Mouse (Mus musculus): Measurements from ENCODE around the gene Slc9a7. TPM values are rescaled to one million over a fixed set of nuclear protein-coding genes. Genes with fewer than 3 reads are reported as not detected.

Gene Slc9a7
- polyA plus RNA-seq, 1 experiment: not detected

DNA sequence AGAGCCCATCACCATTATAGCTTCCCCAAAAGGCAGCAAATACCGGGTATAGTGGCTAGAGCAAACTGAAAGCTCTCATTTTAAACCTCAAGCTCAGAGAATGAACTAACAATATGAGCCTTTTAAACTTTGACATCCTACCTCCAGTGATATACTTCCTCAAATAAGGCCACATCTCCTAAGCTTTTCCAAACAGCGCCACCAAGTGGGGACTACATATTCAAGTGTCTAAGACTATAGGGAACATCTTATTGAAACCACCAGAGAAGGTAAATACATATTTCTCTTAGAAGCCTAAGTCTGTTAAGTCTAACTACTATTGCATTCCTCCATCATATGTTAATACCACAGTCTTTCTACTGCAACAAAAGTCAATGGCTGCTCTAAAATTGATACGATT, 106.0 kb downstream of the Slc9a7 start:
- no peak for TF ChIP-seq GATA1 (IDR thresholded peaks at IDR 0.05; ENCODE audit: low read length)

- no peak for TF ChIP-seq GATA1 (IDR thresholded peaks at IDR 0.05; ENCODE audit: low read length)
Observed at GRCm38 (mm10) chrX:20176792-20177191, 114.8 kb downstream of the Slc9a7 start.

GRCm38 (mm10) chrX:20168430-20168829, 123.2 kb downstream of the Slc9a7 start:
- TF ChIP-seq GATA1 (IDR thresholded peaks at IDR 0.05; ENCODE audit: low read length): no peak

GRCm38 (mm10) chrX:20164984-20165383, 126.6 kb downstream of the Slc9a7 start:
- no peak for TF ChIP-seq GATA1 (IDR thresholded peaks at IDR 0.05; ENCODE audit: low read length)

GRCm38 (mm10) chrX:20162322-20162711, 129.3 kb downstream of the Slc9a7 start:
- no peak for TF ChIP-seq GATA1 (IDR thresholded peaks at IDR 0.05; ENCODE audit: low read length)

DNA sequence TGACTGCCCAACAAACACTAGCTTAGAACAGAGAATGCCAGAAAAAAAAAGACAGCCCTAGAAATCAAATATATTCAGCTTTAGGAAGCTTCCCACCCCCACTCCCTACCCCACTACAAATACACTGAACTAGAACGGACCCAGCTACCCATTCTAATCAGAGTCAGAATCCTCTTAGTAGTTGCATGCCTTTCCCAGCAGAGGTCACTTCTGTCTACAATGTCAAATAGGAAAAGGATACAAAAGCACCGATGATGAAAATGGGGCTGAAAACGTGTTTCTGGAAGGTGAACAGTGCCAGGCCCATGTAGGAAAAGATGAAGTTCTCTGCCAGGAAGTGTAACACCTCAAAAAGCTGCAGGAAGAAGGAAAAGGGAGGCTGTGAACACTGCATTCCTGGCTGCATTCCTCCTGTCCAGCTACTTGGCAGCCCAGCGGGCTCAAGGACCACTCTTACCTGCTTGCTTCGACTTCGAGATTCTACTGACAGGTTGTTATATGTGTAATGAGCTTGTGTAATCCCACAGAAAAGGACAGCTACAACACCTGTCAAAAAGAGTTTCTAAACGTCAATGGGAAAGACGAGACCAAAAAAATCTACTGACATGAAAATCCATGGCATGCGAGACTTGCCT, 129.8 kb downstream of the Slc9a7 start:
- no peak for TF ChIP-seq GATA1 (IDR thresholded peaks at IDR 0.05; ENCODE audit: low read length)

GRCm38 (mm10) chrX:20160301-20160700, 131.3 kb downstream of the Slc9a7 start:
- no peak for TF ChIP-seq GATA1 (IDR thresholded peaks at IDR 0.05; ENCODE audit: low read length)

GRCm38 (mm10) chrX:20157519-20157918, 134.1 kb downstream of the Slc9a7 start:
- TF ChIP-seq GATA1 (IDR thresholded peaks at IDR 0.05; ENCODE audit: low read length): no peak

DNA sequence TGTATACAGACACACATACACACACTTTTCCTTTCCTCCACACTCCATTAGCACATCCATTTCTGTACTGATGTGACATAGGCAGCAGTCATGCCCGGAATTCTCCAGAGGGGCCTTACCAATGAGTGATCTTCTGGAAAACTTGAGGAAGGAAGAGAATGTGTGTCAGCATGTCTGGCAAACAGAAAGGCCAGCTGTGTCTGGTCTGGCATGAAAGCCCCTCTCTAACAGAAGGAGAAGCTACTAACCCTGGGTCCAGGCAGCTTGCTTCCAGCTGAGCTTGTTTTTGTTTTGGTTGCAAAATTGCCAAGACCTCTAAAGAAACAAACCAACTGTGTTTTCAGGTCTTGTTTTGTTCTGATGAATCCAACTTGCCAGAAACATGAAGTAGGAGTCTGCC, 162.1 kb downstream of the Slc9a7 start:
- no peak for TF ChIP-seq GATA1 (IDR thresholded peaks at IDR 0.05; ENCODE audit: low read length)

GRCm38 (mm10) chrX:20128951-20129350, 162.7 kb downstream of the Slc9a7 start:
- TF ChIP-seq GATA1 (IDR thresholded peaks at IDR 0.05; ENCODE audit: low read length): no peak

DNA sequence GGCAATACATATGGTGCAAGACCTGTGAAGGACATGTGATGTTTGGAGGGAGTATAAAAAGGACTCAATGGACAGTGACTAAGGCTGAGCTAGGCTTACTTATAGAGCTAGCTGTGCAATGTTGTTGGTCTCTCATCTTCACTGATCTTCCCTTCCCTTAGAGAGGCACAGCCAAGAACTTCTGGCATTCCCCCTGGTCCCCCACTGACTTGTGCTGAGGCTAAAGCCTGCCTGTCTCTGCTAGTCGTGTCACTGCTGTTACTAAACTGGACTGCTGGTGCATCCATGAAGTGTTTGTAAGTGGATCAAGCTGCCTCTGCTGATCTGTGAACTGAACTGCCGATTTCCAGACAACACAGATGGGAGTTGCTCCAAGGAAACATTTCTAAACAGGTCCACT, 166.1 kb downstream of the Slc9a7 start:
- no peak for TF ChIP-seq GATA1 (IDR thresholded peaks at IDR 0.05; ENCODE audit: low read length)

DNA sequence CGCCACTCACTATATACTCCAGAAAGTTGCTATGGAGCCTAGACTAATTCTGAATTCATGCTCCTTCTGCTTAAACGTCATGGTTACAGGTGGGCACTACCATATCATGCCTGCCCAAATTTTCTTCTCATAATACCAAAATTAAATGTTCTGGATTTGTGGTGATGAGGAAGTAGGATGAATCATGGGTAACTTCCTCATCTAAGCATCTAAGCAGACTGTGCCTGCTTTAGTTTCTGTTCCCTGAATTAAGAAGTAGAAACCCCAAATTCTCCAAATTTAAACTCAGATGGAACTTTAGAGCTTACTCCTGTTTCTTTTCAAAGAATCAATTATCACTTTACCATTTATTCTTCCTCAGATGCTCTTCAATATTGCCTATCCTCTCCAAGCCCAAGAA, 173.9 kb downstream of the Slc9a7 start:
- TF ChIP-seq GATA1 (IDR thresholded peaks at IDR 0.05; ENCODE audit: low read length): no peak

DNA sequence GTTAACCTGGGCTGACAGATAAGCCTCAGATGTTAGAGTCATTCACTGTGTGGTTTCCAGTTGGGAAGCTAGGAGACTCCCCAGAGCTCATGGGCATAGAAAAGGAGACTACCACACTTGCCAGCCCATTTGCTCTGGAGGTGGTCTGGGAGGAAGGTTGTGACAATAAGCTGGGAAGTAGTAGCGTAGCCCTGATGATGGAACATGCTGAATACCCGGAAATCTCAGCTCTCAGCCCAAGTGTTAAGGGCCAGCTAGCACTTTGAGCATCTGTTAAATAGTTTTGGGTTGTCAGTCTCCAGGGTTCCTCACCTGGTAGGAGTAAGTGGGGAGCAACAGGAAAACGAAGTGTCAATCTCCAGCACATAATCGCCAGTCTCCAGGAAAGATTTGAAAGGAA, 221.4 kb downstream of the Slc9a7 start:
- no peak for TF ChIP-seq GATA1 (IDR thresholded peaks at IDR 0.05; ENCODE audit: low read length)

GRCm38 (mm10) chrX:20066636-20067035, 225.0 kb downstream of the Slc9a7 start:
- TF ChIP-seq GATA1 (IDR thresholded peaks at IDR 0.05; ENCODE audit: low read length): no peak

DNA sequence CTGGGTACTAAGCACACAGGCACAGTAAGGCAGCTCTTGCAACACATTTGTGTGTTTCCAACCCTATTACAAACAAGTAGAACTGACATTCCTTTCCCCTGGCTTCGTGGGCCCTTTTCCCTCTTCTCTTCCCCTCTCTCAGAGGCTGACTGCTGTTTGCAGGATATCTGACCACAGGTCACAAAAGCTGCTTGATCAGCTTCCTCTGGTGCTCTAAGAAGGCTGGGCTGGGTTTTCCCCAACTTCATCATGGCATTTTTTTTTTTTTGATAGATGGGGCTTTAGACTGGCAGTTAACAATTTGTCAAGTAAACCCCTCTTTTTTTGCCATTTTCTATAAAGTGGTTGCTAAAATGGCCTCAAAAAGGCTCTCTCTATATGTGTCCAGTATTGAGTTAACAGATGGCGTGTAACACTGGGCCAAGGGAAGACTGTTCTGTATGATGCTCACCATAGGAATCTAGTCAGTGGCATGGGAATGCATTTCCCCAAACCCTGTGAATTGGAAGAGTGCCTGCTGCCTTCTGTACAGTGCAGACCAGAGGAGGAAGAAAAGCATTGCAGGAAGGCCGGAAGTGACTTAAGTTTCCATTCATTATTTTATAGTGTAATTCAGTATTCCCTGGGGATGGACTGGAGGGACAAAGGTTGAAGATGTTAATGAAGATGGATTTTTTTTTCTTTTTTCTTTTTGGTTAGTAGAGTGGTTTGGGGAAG, 229.7 kb downstream of the Slc9a7 start:
- TF ChIP-seq GATA1 (IDR thresholded peaks at IDR 0.05; ENCODE audit: low read length): no peak

GRCm38 (mm10) chrX:20060769-20061315, 230.8 kb downstream of the Slc9a7 start:
- TF ChIP-seq GATA1 (IDR thresholded peaks at IDR 0.05; ENCODE audit: low read length): no peak

Data from G1E-ER4 (cell line).